Mouse (Mus musculus) spleen, postnatal 10 days (tissue): Measurements from ENCODE around the gene Polr3b.

ENCODE experiments used
- DNase-seq, 2 experiments: peaks; one replicate each; pipeline ENCODE4 v3.0.0; 2021 to 2022; ENCODE audit warnings: low spot score in 2 of 2

Gene Polr3b

DNA sequence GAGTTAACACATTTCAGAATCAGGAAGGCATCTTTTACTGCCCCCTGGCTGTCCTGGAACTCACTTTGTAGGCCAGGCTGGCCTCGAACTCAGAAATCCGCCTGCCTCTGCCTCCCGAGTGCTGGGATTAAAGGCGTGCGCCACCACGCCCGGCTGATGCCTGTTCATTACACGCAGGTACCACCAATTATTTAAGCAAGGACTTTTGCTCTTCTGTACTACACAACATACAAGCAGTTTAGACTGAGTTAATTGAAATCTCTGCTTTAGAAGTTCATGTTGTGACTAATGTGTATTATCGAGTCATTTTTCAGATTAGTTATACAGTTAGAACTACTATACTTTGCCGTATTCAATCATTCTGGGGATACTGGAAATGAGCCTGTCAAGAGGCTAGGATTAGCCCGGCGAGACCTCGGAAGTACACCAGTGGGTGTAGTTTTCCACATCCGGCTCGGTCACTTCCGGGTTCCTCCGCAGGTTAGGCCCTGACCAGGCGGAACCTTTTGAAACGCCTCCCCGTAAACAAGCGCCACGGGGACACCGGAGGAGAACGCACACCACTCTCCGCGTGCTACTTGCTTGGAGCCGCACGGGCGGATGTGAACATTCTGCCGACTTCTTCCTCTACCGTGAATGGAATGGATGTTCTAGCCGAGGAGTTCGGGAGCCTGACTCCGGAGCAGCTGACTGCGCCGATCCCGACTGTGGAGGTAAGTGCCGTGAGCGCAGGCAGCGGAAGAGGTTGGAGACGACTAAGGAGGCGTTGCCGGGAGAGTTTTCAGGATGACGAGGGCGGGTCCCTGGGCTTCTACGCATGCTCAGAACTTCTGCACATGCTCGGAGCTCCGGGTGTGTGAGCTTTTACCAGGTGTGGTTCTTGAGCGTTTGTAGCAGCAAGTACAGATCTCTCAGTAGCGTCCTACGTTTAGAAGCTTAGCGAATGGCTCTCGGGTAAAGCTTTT lies at the start of gene Polr3b:
Gene Polr3b (plus strand): TSS at position 467 of the 965 bp plus-strand sequence.
- peak; percentile 87 to 92 for DNase-seq

DNA sequence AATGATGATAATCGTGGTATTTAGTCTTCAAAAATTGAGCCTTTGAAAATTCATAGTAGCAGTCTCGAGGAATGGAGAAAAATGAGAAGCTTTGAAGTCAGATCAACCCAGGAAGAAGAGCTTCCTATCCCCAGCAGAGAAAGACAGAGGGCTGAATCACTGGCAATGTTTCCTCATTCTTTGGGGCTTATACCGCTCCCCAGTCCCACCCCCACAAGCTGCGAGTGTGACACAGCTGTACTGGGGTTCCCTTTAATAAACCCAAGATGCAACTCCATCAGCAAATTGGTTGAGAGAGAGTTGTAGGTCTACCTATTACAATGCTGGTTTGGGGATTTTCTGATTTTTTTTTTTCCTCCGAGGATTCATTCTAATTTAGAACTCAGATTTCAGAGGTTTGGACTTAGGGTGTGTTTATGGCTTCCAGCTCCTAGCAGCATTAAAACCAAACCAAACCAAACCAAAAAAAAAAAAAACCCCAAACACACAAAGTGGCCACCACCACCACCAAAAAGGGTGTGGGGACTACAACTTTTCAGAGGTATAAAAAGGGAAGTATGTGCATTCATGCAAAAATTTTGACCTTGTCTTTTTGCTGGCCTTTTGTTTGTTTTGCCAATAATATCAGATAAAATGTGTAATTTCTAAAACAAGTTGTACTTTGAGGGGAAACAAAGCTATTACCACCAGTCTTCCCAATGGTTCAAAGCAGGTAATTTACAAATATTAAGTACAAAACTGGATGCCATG lies 48.2 kb upstream of the Polr3b start:
- DNase-seq, result peak in 1 of 2 experiments; percentile 39

DNA sequence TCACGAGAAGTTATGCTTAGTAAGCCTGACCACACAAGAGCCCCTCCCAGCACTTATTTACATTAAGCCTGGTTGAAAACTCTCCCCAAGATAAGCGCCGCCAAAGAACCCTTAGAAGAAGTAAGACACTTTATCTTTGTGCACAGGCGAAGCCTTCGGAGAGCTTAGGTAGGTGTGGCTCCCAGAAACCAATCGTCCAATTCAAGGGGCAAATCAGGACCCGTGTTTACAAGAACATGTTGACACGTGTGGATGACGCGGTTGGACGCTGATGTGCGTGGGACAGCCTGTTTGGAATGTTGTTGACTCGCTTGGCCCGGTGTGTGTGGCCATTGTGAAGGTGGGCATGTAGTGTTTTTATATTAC lies 46.1 kb upstream of the Polr3b start:
- no peak for DNase-seq

DNA sequence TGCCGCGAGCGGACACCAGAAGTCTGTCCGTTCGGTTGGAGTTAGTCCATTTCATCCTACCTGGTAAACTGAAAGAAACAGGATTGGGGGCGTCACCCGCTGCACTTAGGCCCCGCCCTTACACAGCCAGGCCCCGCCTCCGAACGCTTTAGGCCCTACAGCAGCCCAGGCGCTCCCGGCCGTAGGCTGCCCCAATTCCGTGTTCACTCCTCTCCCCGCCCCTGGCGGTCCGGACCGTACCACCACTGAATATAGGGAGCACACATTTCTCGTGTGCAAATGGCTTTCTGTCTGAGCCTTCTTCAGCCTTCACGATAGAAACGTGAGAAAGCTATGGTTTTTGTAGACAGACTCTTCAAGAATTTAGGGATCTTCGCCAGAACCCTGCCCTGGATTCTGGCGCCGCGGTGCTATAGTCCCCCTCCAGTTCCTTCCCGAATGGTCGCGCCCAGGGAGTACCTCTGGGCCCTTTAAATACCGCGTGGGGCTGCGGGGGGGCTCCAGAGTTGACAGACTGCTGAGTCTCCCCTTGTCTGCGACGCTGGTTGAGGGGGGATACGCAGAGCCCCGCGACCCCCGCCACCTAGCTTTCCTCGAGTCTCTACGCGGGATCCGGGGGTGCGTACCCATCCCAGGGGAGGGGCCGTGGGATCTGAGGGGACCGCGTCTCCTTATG lies 45.6 kb upstream of the Polr3b start, which contains the start of gene Tcp11l2:
Gene Tcp11l2 (plus strand): TSS at position 232 of the 676 bp plus-strand sequence.
- DNase-seq, result peak; percentile 91 to 95

DNA sequence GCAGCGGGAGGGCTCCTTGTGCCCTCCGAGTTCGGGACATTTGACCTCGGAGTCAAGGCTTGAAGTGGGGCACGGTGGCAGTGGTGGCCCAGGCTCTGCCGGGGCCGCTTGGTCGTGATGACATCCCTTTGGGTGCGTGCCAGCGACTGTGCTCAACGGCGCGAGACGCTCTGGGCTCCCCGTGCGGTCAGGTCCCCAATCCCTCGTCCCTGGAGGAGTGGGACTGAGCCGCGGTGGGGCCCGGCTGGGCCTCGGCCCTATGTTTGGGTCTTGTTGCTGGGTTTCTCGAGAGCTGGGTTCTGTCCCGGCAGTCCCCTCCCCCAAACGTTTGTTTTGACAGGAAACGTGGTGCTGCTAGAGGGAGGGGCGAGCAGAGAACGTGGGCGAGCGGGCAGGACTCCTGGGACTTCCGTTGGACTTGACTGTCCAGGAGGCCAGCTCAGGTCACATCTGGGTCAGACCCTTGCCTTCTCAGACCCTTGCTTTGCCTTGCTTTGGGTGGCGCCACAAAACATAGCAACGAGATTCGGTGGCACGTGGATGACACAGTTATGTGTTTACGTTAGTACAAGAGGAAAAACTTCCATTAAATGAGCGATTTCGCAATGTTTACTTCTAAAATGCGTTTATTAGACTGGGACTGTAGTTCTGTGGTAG lies 44.9 kb upstream of the Polr3b start:
- peak; percentile 81 to 87 for DNase-seq

DNA sequence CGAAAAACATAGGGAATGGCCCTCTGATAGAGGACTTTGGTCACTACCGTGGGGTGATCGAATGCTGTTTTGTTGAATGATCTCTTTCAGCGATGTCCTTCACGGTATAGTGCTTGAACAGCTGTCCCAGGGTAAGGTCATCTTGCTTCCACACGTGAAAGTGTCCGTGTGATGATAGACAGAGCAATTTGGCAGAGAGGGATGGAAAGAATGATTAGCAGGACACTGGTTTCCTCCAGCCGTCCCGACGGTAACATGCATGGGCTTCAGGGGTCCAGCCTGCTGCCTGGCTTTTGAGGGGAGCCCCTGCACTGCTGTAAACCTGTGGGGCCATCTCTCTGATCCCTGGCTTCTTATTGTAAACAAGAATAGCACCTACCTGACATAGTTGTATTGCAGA lies 43.4 kb upstream of the Polr3b start:
- DNase-seq, result no peak

DNA sequence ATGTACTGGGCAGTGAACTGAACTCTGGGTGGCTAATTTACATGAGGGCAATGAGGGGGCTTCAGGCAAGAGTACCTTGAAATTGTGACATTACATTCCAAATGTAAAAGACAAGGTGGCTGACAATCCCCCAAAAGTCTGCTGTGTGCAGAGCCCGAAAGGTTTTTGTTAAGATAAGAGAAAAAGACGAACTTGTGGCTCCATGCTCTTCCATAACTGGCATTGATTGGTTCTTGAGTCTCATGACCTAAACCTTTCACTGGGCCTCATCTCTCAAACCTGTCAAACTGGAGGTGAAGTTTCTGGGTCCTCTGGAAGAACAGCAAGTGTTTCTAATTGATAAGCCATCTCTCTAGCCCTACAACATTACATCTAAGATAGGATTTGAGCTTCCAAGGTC lies 42.6 kb upstream of the Polr3b start:
- no peak for DNase-seq

DNA sequence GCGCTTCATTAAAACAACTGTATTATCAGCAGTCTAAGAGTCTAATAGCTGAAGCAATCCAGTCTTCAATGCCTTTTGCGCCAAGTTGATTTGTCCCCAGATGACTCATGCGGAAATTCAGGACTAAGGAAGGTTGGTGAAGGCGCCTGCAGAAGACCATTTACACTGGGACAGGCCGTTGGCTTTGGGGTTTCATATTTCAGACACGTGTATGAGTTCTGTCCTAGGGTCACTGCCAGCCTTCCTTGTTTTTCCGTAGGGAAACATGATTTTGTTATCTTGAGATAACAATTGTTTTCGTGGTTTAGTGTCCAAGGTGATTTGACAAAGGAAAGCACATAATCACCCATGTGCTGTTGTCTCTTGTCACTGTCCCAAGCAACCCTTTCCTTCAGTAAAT lies 40.9 kb upstream of the Polr3b start:
- no peak for DNase-seq

DNA sequence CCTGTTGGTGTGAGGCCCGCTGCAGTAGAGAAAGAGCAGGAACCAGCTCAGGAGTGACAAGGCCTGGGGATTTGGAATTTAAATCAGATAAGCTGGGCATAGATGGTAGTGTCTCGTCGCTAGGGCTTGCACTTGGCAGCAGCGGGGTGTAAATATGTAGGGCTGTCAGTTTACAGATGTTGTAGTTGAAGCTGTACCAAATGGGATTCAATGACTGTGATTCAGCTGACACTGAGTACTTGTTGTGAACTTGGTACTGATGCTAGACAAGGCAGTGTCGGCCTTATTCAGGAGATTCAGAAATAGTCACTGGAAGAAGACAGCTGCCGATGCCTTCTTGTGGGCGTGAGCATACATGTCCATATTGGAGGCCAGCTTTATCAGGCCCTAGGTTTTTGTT lies 39.9 kb upstream of the Polr3b start:
- DNase-seq, result no peak

DNA sequence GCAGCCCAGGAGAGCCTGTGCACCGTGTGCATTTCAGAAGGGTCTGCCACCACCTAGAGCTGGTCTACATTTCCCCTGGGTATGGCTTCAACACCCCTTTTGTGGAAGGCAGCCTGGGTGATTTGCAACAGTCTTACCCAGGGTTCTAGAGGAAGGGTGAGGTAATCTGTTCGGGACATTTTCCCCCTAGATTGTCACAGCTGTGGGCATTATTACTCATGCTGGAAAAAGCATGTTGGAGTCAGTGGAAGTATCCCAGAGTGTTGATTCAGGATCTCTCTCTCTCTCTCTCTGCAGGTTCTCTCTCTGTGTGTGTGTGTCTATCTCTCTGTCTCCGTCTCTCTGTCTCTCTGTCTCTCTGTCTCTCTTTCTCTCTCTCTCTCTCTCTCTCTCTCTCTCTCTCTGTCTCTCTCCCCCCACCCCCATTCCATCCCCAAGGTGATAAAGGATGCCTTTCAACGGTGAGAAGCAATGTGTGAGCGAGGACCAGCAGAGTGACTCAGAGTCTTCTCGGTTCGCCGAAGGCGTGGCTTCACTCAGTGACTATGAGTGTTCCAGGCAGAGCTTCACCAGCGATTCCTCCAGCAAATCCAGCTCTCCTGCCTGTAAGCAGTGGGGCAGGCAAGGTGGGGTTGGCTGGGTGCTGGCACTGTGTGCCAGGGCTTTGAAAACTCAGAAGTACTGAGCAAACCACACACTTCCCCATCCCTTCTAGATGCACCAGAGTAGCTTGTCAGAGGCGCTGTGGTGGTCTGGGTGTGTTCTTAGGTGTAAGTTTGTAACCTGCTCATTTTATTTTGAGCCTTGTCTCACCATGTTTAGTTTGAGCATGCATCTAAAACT lies 37.4 kb upstream of the Polr3b start:
- no peak for DNase-seq

DNA sequence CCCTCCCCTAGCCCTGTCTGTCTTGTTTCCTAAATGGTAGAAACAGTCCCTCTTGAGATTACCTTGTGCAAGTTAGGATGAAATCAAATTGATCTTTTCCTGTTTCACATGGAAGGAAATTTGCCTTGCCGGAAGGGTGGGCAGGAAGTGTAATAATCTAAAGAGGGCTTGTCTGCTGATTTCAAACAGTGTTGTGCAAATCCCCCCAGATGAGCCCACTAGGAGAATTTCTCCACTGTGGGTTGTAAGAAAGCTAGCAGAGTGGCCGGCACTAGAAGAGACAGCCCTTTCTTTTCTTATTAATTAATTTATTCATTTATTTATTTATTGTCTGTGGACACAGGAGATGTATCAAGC lies 36.8 kb upstream of the Polr3b start:
- no peak for DNase-seq

DNA sequence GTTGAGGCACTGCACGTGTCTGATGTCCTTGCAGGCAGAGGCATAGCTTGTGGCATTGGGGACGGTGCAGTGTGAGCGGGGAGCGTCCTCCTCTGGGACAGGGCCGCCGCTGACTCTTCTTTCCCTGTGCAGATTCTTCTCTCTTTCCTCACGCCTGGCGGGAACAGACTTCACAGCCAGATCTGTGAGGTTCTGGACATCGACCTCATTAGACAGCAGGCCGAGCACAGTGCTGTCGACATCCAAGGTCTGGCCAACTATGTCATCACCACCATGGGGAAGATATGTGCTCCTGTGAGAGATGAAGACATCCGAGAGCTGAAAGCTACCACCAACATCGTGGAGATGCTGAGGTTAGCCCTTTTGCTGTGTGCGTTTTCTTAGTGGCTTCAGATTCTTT lies 31.1 kb upstream of the Polr3b start:
- DNase-seq, result no peak

DNA sequence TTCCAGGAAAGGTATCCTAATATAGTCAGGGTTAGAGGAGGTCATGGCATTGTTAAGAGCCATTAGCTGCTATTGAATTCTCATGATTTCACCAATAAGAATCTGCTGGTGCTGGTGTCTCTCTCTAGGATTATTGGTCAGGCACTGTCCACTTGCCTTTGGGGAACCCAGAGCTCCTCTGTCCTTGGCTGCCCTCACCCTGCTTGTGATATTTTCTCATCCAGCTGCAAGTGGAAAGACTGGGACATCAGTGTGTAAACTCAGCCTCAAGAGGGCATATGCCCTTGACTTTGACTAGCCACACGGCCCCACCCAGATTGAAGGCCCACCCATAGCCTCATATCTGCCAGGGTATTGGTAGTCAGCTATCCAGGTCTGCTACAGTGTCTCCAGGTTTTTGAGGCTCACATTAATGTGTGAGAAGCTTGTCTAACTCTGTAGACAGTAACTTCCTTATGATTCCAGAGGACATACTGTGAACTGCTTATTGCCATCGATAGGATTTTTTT lies 30.4 kb upstream of the Polr3b start:
- no peak for DNase-seq

DNA sequence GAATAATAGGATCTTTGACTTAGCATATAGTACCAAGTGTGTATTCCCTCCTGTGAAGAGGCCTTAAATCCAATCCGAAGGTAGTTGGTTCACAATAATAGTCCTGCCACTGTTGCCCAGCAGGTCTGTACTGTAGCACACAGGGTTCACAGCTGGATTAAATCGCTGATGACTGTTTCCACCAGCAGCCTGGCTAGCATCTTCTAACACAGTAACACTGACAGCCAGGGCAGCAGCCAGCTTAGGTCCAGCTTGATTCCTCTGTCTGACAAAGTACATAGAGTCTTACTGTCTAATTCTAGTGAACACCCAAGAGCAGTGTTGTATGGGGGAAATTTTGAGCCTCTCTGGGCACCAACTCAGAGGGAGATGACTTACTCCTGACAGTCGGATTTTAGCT lies 29.3 kb upstream of the Polr3b start:
- no peak for DNase-seq

DNA sequence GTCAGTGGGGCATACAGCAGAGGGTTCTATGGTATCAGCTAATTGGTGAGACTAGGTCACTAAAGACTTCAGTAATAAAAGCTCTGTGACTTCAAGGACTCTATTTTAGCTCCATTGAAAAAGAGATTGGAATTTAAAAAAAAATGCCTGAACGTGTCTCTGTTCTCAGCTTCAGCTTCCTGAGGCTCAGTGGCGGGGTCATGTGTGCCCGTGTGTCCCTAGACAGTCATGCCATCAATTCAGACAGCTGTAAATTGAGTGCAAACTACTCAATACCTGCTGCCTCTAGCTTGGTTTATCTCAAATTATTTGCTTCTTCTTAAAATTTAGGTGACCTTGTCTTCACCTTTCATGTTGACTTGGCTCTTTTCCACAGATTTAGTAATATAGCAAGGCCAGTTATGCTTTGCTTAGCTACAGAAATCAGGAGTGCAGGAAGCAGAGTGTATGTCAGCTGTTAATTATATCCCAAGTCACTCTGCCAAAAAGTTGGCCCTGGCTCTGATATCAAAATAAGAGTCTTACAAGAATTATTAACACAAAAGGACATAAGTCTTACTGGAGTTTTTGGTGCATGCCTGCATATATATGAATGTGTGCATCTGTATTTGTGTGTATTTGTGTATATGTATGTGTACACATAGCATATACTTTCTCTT lies 24.8 kb upstream of the Polr3b start:
- DNase-seq, result no peak

DNA sequence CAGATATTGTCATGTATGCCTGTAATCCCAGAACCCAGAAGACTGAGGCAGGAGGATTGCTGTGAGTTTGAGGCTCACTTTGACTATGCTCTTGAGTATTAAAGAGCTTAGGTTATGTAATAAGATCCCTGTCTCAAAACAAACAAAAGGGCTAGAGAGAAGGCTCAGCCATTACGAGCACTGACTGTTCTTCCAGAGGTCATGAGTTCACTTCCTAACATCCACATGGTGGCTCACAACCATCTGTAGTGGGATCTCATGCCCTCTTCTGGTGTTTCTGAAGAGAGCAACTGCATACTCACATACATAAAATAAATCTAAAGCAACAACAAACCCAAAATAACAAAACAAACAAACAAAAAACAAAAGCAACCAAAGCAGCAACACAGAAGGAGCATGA lies 23.9 kb upstream of the Polr3b start:
- DNase-seq, result no peak

DNA sequence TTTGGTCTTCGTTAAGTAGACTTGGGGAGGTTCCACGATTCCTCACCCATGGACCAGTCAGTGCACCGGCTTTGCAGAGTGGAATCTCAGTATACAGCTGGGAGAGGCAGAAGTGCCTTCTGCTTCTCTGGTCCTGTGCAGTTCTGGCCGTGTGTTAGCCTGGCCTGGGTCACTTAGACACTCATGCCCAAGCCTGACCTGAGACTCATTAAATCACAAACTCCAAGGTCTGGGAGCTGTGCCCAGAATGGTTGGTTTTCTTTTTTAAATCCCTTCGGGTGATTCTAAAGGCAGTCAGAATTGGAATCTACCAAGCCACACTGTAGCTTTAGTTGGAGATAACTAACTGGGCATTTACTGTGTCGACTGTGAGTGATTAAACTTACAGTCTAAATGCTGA lies 22.0 kb upstream of the Polr3b start:
- DNase-seq, result no peak

DNA sequence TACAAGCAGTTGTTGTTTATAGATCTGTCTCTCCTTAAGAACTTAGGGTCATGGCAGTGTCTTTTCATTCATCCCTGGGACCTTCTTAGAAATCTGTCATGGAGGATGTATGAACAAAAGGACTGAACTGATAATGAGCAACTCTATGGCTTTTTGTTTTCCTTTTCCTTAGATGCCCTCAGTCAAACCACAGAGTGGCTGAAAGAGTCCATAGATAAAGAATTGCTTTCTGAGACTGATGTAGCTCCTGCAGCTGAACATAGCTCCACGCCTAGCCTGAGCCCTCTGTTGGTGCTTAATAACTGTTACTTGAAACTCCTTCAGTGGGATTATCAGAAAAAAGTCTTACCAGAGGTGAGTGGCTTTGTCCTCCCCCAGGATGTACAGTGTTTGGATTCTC lies 17.8 kb upstream of the Polr3b start:
- DNase-seq, result no peak

DNA sequence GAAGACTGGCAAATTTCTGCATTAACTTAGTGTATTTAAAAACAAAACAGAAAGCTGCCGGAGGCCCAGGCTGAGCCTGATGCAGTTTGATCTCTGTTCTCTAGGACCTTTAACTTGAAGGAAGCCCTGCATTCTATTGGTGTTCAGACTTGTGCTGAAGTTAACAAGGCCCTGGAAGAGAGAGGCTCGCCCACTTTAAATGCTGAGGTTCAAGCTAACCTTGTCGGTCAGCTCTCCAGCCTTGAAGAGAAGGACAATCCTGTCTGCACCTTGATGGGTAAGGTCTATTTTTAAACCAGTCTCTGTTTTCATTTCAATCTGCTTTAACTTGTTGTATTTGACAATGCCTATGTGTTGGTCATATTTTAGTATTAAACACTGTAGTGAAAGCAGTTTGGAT lies 13.7 kb upstream of the Polr3b start:
- no peak for DNase-seq

DNA sequence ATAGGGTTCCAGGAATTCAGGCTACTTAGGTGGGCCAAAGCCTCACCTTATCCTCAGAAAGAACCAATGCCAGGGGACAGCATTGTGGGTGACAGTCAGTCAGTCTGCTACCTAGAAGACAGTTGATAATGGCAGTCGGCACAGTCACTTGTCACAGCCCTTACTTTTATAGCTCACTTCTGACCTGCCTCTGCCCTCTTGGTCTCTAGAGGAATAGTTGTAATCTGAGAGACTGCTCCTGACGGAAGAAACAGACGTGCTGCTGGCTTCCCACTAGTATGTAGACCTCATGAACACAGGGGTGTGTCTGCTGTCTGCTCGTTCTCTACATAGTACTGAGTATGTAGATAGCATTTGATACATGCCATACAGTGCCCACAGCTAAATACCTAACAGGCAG lies 11.8 kb upstream of the Polr3b start:
- DNase-seq, result no peak
